Mouse (Mus musculus) brain, embryonic 14.5 days (tissue): Measurements from ENCODE around the gene Syne1. TPM values are rescaled to one million over a fixed set of nuclear protein-coding genes. Genes with fewer than 3 reads are reported as not detected.
A peak's percentile ranks its signal among the peaks of the same experiment; 100 is the strongest.

ENCODE experiments used
- DNase-seq: peaks from one replicate; pipeline ENCODE4 v3.0.0-alpha.2; 2011; ENCODE audit warnings: low read depth
- CTCF ChIP-seq: fragments of 200-500 bp; IDR thresholded peaks from 2 replicates; pipeline ENCODE4 v1.5.1; 2012; ENCODE audit warnings: inconsistent platforms, mild to moderate bottlenecking, moderate library complexity, borderline replicate concordance; ENCODE audit not compliant: insufficient read depth, insufficient read length; ENCODE audit errors: extremely low read depth
- POLR2A ChIP-seq: fragments of 200-500 bp; IDR thresholded peaks from 2 replicates; pipeline ENCODE4 v1.6.1; 2012; ENCODE audit warnings: mild to moderate bottlenecking, inconsistent platforms, borderline replicate concordance; ENCODE audit not compliant: poor library complexity, insufficient read depth, insufficient read length, severe bottlenecking; ENCODE audit errors: extremely low read depth
- polyA plus RNA-seq: library from polyadenylated mRNA; depleted of rRNA; stranded (reverse); fragments of >200 nt; gene quantifications from 2 replicates; pipeline ENCODE4 v1.2.3, GENCODE M21; 2012

Gene Syne1
- polyA plus RNA-seq, 1 experiment: 20.4 TPM

GRCm38 (mm10) chr10:5165439-5165838, 385.8 kb downstream of the Syne1 start:
- DNase-seq: no peak
- TF ChIP-seq POLR2A: no peak

GRCm38 (mm10) chr10:5163770-5164169, 387.5 kb downstream of the Syne1 start:
- TF ChIP-seq CTCF (no peak), POLR2A (no peak)
- no peak for DNase-seq

GRCm38 (mm10) chr10:5163286-5163685, 388.0 kb downstream of the Syne1 start:
- DNase-seq: no peak
- no peak for TF ChIP-seq CTCF
- TF ChIP-seq POLR2A: no peak

- peak; percentile 78 for DNase-seq
Measured at GRCm38 (mm10) chr10:5161394-5161872, 389.8 kb downstream of the Syne1 start.

GRCm38 (mm10) chr10:5159679-5160078, 391.6 kb downstream of the Syne1 start:
- no peak for TF ChIP-seq POLR2A
- no peak for TF ChIP-seq CTCF
- no peak for DNase-seq

More at GRCm38 (mm10) chr10:5161394-5161872, 389.8 kb downstream of the Syne1 start:
- TF ChIP-seq POLR2A (no peak), CTCF (peak; percentile 41; the same call in 1 of the 2 replicates)

- DNase-seq: no peak
- no peak for TF ChIP-seq CTCF
- no peak for TF ChIP-seq POLR2A
Measured at GRCm38 (mm10) chr10:5153047-5153446, 398.2 kb downstream of the Syne1 start.

GRCm38 (mm10) chr10:5141471-5141870, 409.8 kb downstream of the Syne1 start:
- no peak for DNase-seq
- TF ChIP-seq CTCF (no peak), POLR2A (no peak)

GRCm38 (mm10) chr10:5139932-5140264, 411.4 kb downstream of the Syne1 start:
- TF ChIP-seq CTCF (no peak), POLR2A (no peak)

GRCm38 (mm10) chr10:5139246-5139931, 411.9 kb downstream of the Syne1 start:
- DNase-seq: no peak
- no peak for TF ChIP-seq CTCF
- no peak for TF ChIP-seq POLR2A

More at GRCm38 (mm10) chr10:5139932-5140264, 411.4 kb downstream of the Syne1 start:
- DNase-seq: no peak

- TF ChIP-seq POLR2A: no peak
Measured at GRCm38 (mm10) chr10:5132050-5132449, 419.2 kb downstream of the Syne1 start.

GRCm38 (mm10) chr10:5130495-5130894, 420.8 kb downstream of the Syne1 start:
- no peak for DNase-seq
- TF ChIP-seq CTCF (no peak), POLR2A (no peak)

More at GRCm38 (mm10) chr10:5132050-5132449, 419.2 kb downstream of the Syne1 start:
- no peak for DNase-seq

- TF ChIP-seq CTCF: no peak
- no peak for TF ChIP-seq POLR2A
Measured at GRCm38 (mm10) chr10:5124757-5125156, 426.5 kb downstream of the Syne1 start.

More at GRCm38 (mm10) chr10:5124757-5125156, 426.5 kb downstream of the Syne1 start:
- no peak for DNase-seq
